Mouse (Mus musculus): ENCODE results near the gene Rbm3.
"Not testable (repeated sequence)": the region's sequence is repeated elsewhere in the genome, so short reads cannot be mapped to it uniquely, and the experiment has no call there.

DNA sequence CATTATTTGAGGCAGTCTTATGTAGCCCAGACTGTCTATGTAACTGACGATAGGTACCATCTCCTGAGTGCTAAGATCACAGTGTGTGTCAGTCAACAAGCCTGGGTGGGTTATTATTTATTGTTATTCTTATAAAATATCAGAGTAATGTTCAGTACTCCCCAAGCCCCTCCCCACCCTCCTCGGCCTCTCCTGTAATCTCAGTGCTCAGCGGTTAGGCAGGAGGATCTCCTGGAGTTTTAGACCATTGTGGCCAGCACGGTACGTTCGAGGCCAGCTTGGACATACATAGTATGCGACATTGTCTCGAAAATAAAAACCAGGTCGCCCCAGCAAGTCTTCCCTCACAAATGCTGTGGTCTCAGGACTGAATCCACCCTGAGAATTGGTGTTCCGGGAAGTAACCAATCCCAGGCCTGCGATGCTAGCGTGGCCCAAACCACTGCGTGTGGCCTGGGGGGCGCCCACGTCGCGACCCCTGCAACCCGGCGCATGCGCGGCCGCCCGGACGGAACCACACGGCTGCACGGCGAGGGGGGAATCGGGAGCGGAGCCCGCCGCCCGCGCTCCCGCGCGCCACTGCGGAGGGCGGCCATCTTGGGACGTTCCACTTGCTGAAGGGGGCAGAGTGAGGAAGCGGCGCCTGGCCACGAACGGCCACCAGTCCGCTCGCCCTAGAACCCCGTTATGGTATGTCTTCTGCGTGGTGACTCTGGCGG lies 49.5 kb downstream of the Rbm3 start:
- not testable (repeated sequence) for TF ChIP-seq POLR2A (IDR thresholded peaks at IDR 0.05; ENCODE audit: insufficient read depth, low read length); CTCF (IDR thresholded peaks at IDR 0.05; ENCODE audit: low read depth, low read length); EP300 (IDR thresholded peaks at IDR 0.05; ENCODE audit: insufficient read depth, low read depth, low read length)
